Mouse (Mus musculus) liver, adult 2 months (tissue): ENCODE measurements around the gene Appl1. TPM values are rescaled to one million over a fixed set of nuclear protein-coding genes. Genes with fewer than 3 reads are reported as not detected.

Experiments used
- DNase-seq: peaks from one replicate; pipeline ENCODE4 v3.0.0-alpha.2; 2011; ENCODE audit warnings: low read depth, low spot score; ENCODE audit errors: extremely low read depth
- H3K27ac ChIP-seq: fragments of 200-500 bp; replicated peaks from 2 replicates; pipeline ENCODE4 v1.5.1; 2012; ENCODE audit warnings: low read depth, mild to moderate bottlenecking, control low read depth, inconsistent platforms, low read length; ENCODE audit not compliant: insufficient read depth
- H3K27me3 ChIP-seq: fragments of 200-500 bp; 2 replicates; pipeline ENCODE4 v1.6.1; 2012; ENCODE audit warnings: mild to moderate bottlenecking, moderate library complexity, low read length, inconsistent platforms; ENCODE audit not compliant: control insufficient read depth, insufficient read depth
- H3K36me3 ChIP-seq: fragments of 200-500 bp; 2 replicates; pipeline ENCODE4 v1.6.1; 2012; ENCODE audit warnings: low read length, inconsistent platforms; ENCODE audit not compliant: control insufficient read depth, insufficient read depth
- H3K4me1 ChIP-seq: fragments of 200-500 bp; 2 replicates; pipeline ENCODE4 v1.6.1; 2011; ENCODE audit warnings: low read length; ENCODE audit not compliant: control insufficient read depth, insufficient read depth
- H3K4me3 ChIP-seq: fragments of 200-500 bp; 2 replicates; pipeline ENCODE4 v1.5.1; 2011; ENCODE audit warnings: low read depth, mild to moderate bottlenecking, control low read depth, low read length, moderate library complexity; ENCODE audit not compliant: insufficient read depth
- H3K79me2 ChIP-seq: fragments of 200-500 bp; 2 replicates; pipeline ENCODE4 v1.6.1; 2012; ENCODE audit warnings: inconsistent platforms, mild to moderate bottlenecking, low read length, moderate library complexity; ENCODE audit not compliant: control insufficient read depth, insufficient read depth
- H3K9ac ChIP-seq: fragments of 200-500 bp; 2 replicates; pipeline ENCODE4 v1.6.1; 2012; ENCODE audit warnings: low read depth, mild to moderate bottlenecking, control low read depth, inconsistent platforms, low read length
- CTCF ChIP-seq: fragments of 200-500 bp; IDR thresholded peaks from 2 replicates; pipeline ENCODE4 v1.5.1; 2011; ENCODE audit warnings: low read depth, low read length, control low read depth
- POLR2A ChIP-seq: fragments of 200-500 bp; IDR thresholded peaks from 2 replicates; pipeline ENCODE4 v1.6.1; 2011; ENCODE audit warnings: low read length, control low read depth; ENCODE audit not compliant: insufficient read depth; ENCODE audit errors: extremely low read depth
- WGBS: fragments of 180-500 bp; shearing (Covaris S2); methylation state at CpG from one replicate; pipeline ENCODE4 v1.1.7; 2018; 5-methylcytosine and 5-hydroxymethylcytosine counted together
- polyA plus RNA-seq: library from polyadenylated mRNA; depleted of rRNA; stranded (reverse); fragments of >200 nt; gene quantifications from 2 replicates; pipeline ENCODE4 v1.2.3, GENCODE M21; 2012
- total RNA-seq: library from RNA; depleted of rRNA; stranded (reverse); fragments of >200 nt; gene quantifications from 2 replicates; pipeline ENCODE4 v1.2.3, GENCODE M21; 2014

Gene Appl1
- total and polyA plus RNA-seq, 2 experiments: 1.5 to 9.7 TPM

- WGBS: 82% methylated on average over 2 of the region's 2 CpGs
- H3K27ac ChIP-seq: no peak overlapping the region
- H3K4me3 ChIP-seq: no peak overlapping the region
- H3K4me1 ChIP-seq: no peaks in the 10 kb centered on the region
- no peak overlapping the region for H3K9ac ChIP-seq
- H3K27me3 ChIP-seq: peaks cover 2% of the 10 kb centered on the region; the same call in 1 of the 2 replicates
- TF ChIP-seq POLR2A (no peak), CTCF (no peak)
- no peak for DNase-seq
- no peaks in the 10 kb centered on the region for H3K36me3 ChIP-seq
- H3K79me2 ChIP-seq: no peaks in the 10 kb centered on the region
These were observed 71.5 kb downstream of the Appl1 start for GRCm38 (mm10) chr14:26899490-26899889.

GRCm38 (mm10) chr14:26894392-26894791, 76.6 kb downstream of the Appl1 start, which contains the start of gene Asb14:
Asb14 (plus strand) TSS chr14:26894557.
- WGBS: 90% methylated on average over 4 of the region's 4 CpGs
- no peaks in the 10 kb centered on the region for H3K36me3 ChIP-seq
- H3K27me3 ChIP-seq: peaks cover 2% of the 10 kb centered on the region; the same call in 1 of the 2 replicates
- DNase-seq: no peak
- H3K27ac ChIP-seq: no peak within 1 kb of the TSS
- H3K4me1 ChIP-seq: no peaks in the 10 kb centered on the region
- TF ChIP-seq POLR2A (no peak), CTCF (no peak)
- H3K9ac ChIP-seq: no peak within 1 kb of the TSS
- no peaks in the 10 kb centered on the region for H3K79me2 ChIP-seq
- no peak within 1 kb of the TSS for H3K4me3 ChIP-seq

- H3K4me1 ChIP-seq: no peaks in the 10 kb centered on the region
- DNase-seq: no peak
- no peak overlapping the region for H3K9ac ChIP-seq
- H3K27ac ChIP-seq: no peak overlapping the region
- H3K79me2 ChIP-seq: no peaks in the 10 kb centered on the region
- TF ChIP-seq CTCF: no peak
- TF ChIP-seq POLR2A: no peak
- H3K4me3 ChIP-seq: no peak overlapping the region
- H3K36me3 ChIP-seq: no peaks in the 10 kb centered on the region
- H3K27me3 ChIP-seq: no peaks in the 10 kb centered on the region
- 90% methylated on average over 3 of the region's 3 CpGs for WGBS
These were observed 80.3 kb downstream of the Appl1 start for GRCm38 (mm10) chr14:26890777-26891176.

DNA sequence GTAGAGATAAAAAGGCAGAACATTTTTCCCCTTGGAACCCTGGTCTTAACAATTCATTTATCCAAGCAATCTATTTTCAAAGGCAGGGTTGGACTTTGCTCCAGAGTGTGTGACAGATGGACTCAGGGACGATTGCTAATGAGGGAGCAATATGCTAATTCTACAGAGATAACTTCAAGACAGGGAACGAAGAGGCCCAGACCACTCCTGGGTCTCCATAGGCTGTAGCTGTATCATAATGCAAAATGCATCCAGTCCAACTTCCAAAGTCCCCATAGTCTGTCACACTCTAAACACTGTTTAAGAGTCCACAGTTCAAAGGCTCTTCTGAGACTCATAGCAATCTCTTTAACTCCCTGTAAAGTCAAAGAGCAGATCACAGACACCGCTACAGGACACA, 83.8 kb downstream of the Appl1 start:
- Histone ChIP-seq H3K9ac (no peak overlapping the region), H3K4me3 (no peak overlapping the region), H3K79me2 (no peaks in the 10 kb centered on the region), H3K27ac (no peak overlapping the region), H3K36me3 (no peaks in the 10 kb centered on the region), H3K27me3 (no peaks in the 10 kb centered on the region), H3K4me1 (no peaks in the 10 kb centered on the region)
- TF ChIP-seq POLR2A: no peak
- TF ChIP-seq CTCF: no peak
- DNase-seq: no peak
- WGBS: 47% methylated on average over 3 of the region's 3 CpGs

GRCm38 (mm10) chr14:26881700-26882099, 89.3 kb downstream of the Appl1 start:
- Histone ChIP-seq H3K9ac (no peak overlapping the region), H3K4me1 (no peaks in the 10 kb centered on the region), H3K4me3 (no peak overlapping the region), H3K27me3 (no peaks in the 10 kb centered on the region), H3K36me3 (no peaks in the 10 kb centered on the region), H3K27ac (no peak overlapping the region), H3K79me2 (no peaks in the 10 kb centered on the region)
- no peak for DNase-seq
- 77% methylated on average over 5 of the region's 5 CpGs for WGBS
- TF ChIP-seq CTCF: no peak
- no peak for TF ChIP-seq POLR2A

- WGBS: 79% methylated on average over 2 of the region's 2 CpGs
- DNase-seq: no peak
- TF ChIP-seq POLR2A: no peak
- no peak for TF ChIP-seq CTCF
These were observed 91.1 kb downstream of the Appl1 start for GRCm38 (mm10) chr14:26879976-26880375.

More at GRCm38 (mm10) chr14:26879976-26880375, 91.1 kb downstream of the Appl1 start:
- Histone ChIP-seq H3K27ac (no peak overlapping the region), H3K79me2 (no peaks in the 10 kb centered on the region), H3K36me3 (no peaks in the 10 kb centered on the region), H3K4me3 (no peak overlapping the region), H3K9ac (no peak overlapping the region), H3K4me1 (no peaks in the 10 kb centered on the region), H3K27me3 (no peaks in the 10 kb centered on the region)
